Mouse (Mus musculus) limb, embryonic 13.5 days (tissue): ENCODE results near the gene Tbc1d10b. TPM values are rescaled to one million over a fixed set of nuclear protein-coding genes. Genes with fewer than 3 reads are reported as not detected.
"Not testable (repeated sequence)": the region's sequence is repeated elsewhere in the genome, so short reads cannot be mapped to it uniquely, and the experiment has no call there.

Source experiments
- ATAC-seq: fragments of 200-750 bp; cut with Nextera tagmentation; 2 replicates; pipeline ENCODE4 v1.8.0; 2017; ENCODE audit warnings: low read depth, moderate number of reproducible peaks, moderate TSS enrichment; ENCODE audit not compliant: low FRiP score
- H3K27ac ChIP-seq: fragments of 300-500 bp; sonication (generic); 2 replicates; pipeline ENCODE4 v1.5.1; 2015; ENCODE audit warnings: inconsistent platforms, mild to moderate bottlenecking, moderate library complexity
- H3K27me3 ChIP-seq: fragments of 300-500 bp; sonication (generic); 2 replicates; pipeline ENCODE4 v1.6.1; 2015; ENCODE audit warnings: mild to moderate bottlenecking, inconsistent platforms
- H3K36me3 ChIP-seq: fragments of 300-500 bp; sonication (generic); 2 replicates; pipeline ENCODE4 v1.6.1; 2015; ENCODE audit warnings: inconsistent platforms, mild to moderate bottlenecking, moderate library complexity
- H3K4me1 ChIP-seq: fragments of 300-500 bp; sonication (generic); 2 replicates; pipeline ENCODE4 v1.6.1; 2015; ENCODE audit warnings: inconsistent platforms
- H3K4me2 ChIP-seq: fragments of 300-500 bp; sonication (generic); replicated peaks from 2 replicates; pipeline ENCODE4 v1.6.1; 2015; ENCODE audit warnings: inconsistent platforms, mild to moderate bottlenecking, moderate library complexity
- H3K4me3 ChIP-seq: fragments of 300-500 bp; sonication (generic); 2 replicates; pipeline ENCODE4 v1.5.1; 2015; ENCODE audit warnings: moderate library complexity, mild to moderate bottlenecking, inconsistent platforms
- H3K9ac ChIP-seq: fragments of 300-500 bp; sonication (generic); 2 replicates; pipeline ENCODE4 v1.6.1; 2015; ENCODE audit warnings: mild to moderate bottlenecking, inconsistent platforms
- H3K9me3 ChIP-seq: fragments of 300-500 bp; sonication (generic); 2 replicates; pipeline ENCODE4 v1.6.1; 2016; ENCODE audit warnings: inconsistent platforms
- WGBS: fragments of 180-500 bp; shearing (Covaris S2); methylation state at CpG from one replicate; pipeline ENCODE4 v1.1.7; 2015; 5-methylcytosine and 5-hydroxymethylcytosine counted together
- polyA plus RNA-seq: library from polyadenylated mRNA; unstranded; fragments of >200 nt; fragmentation: Nextera tagmentation; extraction: Ambion mirVana; gene quantifications from 2 replicates; pipeline ENCODE4 v1.2.1, GENCODE M21; 2015

Tbc1d10b gene
- 31.7 and 34.8 TPM in 2 replicates for polyA plus RNA-seq

DNA sequence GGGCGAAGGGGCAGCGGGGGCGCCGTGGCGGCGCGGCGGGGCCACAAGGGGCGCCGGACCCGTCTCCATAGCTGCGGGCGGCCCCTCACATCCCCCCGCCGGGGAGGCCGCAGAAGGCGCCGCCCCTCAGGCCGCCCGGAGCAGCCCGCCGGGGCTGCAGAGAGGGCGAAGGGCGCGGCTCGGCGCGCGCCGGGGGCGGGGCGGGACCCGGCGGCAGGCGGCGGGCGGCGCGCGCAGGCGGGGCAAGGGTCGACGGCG is at the start of gene Tbc1d10b:
Tbc1d10b (minus strand) TSS at position 174 of the 258 bp plus-strand sequence.
- Histone ChIP-seq H3K4me3 (peak within 1 kb of the TSS; percentile 91), H3K36me3 (peaks cover 18% of the 10 kb centered on the region), H3K9ac (peak within 1 kb of the TSS; percentile 97), H3K27me3 (no peaks in the 10 kb centered on the region), H3K9me3 (no peaks in the 10 kb centered on the region), H3K4me2 (peak within 1 kb of the TSS; percentile 98), H3K27ac (peak within 1 kb of the TSS; percentile 84), H3K4me1 (peaks cover 28% of the 10 kb centered on the region)
- under 1% methylated on average over 30 of the region's 44 CpGs for WGBS
- peak; percentile 14 for ATAC-seq

DNA sequence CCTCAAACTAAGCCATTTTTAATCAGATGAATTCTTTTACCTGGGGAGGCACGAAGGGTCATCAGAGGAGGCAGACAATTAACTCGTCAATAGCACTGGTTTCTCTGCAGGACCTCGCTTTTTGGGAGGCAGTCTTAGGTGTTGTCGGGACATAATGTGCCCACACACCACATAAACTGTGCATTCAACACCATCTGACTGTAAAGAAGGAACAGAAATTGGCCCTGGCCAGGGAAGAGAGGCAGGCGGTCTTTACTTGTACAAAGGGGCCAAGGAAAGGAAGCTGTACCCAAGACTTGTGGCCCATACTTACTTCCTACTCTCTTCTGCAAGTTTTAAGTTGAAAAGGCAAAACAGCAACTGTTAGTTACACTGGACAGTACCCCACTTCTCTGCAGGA is 48.2 kb upstream of the Tbc1d10b start:
- Histone ChIP-seq H3K27ac (no peak overlapping the region), H3K4me1 (peaks cover 34% of the 10 kb centered on the region), H3K9ac (no peak overlapping the region), H3K36me3 (peaks cover 33% of the 10 kb centered on the region), H3K4me3 (no peak overlapping the region), H3K9me3 (no peaks in the 10 kb centered on the region), H3K27me3 (no peaks in the 10 kb centered on the region), H3K4me2 (no peak overlapping the region)
- ATAC-seq = no peak
- WGBS = 83% methylated on average over 5 of the region's 5 CpGs

DNA sequence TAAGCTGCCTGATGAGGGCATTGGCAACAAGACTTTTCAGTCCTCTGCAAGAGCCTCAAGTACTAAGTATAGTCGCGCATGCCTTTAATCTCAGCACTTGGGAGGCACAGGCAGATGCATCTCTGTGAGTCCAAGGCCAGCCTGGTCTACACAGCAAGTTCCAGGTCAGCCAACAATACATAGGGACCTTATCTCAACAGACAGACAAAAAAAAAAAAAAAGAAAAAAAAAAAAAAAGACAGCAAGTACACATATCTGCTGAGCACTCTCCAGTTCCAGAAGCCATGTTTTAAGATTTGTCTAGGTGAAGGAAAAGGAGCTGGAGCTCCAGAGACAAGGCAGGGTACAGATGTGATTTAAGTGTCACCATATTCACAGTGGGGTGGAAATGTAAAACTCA is 47.7 kb upstream of the Tbc1d10b start:
- H3K4me1 ChIP-seq = peaks cover 29% of the 10 kb centered on the region
- 78% methylated on average over 2 of the region's 2 CpGs for WGBS

DNA sequence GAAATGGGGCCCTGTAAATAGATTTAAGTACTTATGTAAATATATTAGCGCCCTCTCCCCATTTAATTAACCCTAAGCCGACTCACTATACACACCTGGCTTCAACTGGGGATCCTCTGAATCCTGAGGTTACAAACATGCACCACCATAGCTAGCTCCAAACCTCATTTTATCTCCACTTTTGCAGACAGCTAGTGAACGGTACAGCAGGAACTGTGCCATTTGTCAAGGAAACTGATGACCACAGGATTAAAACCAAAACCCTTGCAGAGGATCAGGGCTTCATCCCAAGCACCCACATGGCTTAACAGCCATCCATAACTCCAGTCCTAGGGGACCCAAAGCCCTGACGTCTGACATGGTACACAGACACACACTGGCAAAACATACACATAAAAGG is 46.7 kb upstream of the Tbc1d10b start:
- H3K9ac ChIP-seq = peak overlapping the region; percentile 76
- peaks cover 26% of the 10 kb centered on the region for H3K4me1 ChIP-seq
- H3K36me3 ChIP-seq = peaks cover 39% of the 10 kb centered on the region
- peak overlapping the region; percentile 84; the same call in 1 of the 2 replicates for H3K27ac ChIP-seq
- H3K4me3 ChIP-seq = peak overlapping the region; percentile 58
- H3K9me3 ChIP-seq = no peaks in the 10 kb centered on the region
- WGBS = 11% methylated on average over 4 of the region's 4 CpGs
- peak overlapping the region; percentile 78 for H3K4me2 ChIP-seq
- ATAC-seq = no peak
- no peaks in the 10 kb centered on the region for H3K27me3 ChIP-seq

More for the DNA sequence above, 47.7 kb upstream of the Tbc1d10b start:
- Histone ChIP-seq H3K4me3 (no peak overlapping the region), H3K9me3 (no peaks in the 10 kb centered on the region), H3K36me3 (peaks cover 37% of the 10 kb centered on the region), H3K4me2 (no peak overlapping the region), H3K27me3 (no peaks in the 10 kb centered on the region), H3K9ac (no peak overlapping the region), H3K27ac (no peak overlapping the region)
- ATAC-seq = no peak

DNA sequence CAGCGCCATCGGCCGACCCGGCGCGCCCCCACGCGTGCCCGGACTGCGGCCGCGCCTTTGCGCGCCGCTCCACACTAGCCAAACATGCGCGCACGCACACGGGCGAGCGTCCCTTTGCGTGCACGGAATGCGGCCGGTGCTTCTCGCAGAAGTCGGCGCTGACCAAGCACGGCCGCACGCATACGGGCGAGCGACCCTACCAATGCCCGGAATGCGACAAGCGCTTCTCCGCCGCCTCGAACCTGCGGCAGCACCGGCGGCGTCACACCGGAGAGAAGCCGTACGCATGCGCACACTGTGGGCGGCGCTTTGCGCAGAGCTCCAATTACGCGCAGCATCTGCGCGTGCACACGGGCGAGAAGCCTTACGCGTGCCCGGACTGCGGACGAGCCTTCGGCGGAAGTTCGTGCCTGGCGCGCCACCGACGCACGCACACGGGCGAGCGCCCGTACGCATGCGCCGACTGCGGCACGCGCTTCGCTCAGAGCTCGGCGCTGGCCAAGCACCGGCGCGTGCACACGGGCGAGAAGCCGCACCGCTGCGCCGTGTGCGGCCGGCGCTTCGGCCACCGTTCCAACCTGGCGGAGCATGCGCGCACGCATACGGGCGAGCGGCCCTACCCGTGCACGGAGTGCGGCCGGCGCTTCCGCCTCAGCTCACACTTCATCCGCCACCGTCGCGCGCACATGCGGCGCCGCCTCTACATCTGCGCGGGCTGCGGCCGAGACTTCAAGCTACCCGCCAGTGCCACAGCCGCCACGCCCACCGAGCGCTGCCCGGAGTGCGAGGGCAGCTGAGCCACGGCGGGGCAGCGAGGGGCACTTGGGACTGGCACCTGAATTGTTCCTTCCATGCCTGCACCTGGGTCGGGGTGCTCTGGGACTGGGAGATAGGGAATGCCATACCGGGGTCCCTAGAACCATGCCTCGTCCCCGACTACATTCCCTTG is 45.8 kb upstream of the Tbc1d10b start:
- Histone ChIP-seq H3K9me3 (no peaks in the 10 kb centered on the region), H3K27ac (peak overlapping the region; percentile 84), H3K27me3 (no peaks in the 10 kb centered on the region), H3K4me2 (peak overlapping the region; percentile 78), H3K4me1 (peaks cover 17% of the 10 kb centered on the region), H3K4me3 (peak overlapping the region; percentile 58), H3K36me3 (peaks cover 48% of the 10 kb centered on the region), H3K9ac (peak overlapping the region; percentile 76)
- ATAC-seq = peak; percentile 93
- WGBS = under 1% methylated on average over 136 of the region's 136 CpGs

DNA sequence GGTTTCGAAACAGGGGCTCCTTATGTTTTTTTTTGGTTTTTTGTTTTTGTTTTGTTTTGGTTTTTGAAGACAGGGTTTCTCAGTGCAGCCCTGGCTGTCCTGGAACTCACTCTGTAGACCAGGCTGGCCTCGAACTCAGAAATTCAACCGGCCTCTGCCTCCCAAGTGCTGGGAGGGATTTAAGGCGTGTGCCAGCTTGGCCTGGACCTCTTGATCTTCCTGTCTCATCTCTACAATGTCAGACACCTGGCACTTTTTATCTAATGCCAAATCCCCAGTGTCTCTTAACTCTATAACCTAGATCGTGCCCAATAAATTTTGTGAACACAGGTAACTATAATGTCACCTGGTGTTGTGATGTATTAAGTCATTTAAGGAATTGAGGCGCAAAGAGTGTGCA is 45.1 kb upstream of the Tbc1d10b start:
- Histone ChIP-seq H3K27ac (0 out of 2 replicates have a peak overlapping the region, but pooled peaks have one; percentile 73), H3K4me3 (peak overlapping the region; percentile 58), H3K9ac (peak overlapping the region; percentile 72), H3K4me2 (peak overlapping the region; percentile 78), H3K4me1 (peaks cover 12% of the 10 kb centered on the region), H3K9me3 (no peaks in the 10 kb centered on the region), H3K36me3 (peaks cover 50% of the 10 kb centered on the region), H3K27me3 (no peaks in the 10 kb centered on the region)
- ATAC-seq = 0 out of 2 replicates have a peak, but pooled peaks have one; percentile 1
- WGBS = 72% methylated on average over 6 of the region's 6 CpGs

DNA sequence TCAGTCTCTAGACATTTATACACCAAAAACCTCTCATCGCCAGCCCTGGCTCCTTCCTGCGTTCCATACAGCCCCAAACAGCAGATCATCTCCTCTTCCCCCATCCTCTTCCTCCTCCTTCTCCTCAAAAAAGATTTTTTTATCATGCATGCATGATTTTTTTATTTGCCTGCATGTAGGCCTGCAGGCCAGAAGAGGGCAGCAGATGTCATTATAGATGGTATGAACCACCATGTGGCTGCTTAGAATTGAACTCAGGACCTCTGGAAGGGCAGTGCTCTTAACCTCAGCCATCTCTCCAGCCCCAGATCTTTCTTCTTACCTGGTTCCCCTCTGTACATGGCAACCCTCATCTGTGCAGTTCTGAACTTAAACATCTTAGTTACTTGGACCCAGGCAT is 44.1 kb upstream of the Tbc1d10b start:
- Histone ChIP-seq H3K36me3 (peaks cover 50% of the 10 kb centered on the region), H3K27me3 (no peaks in the 10 kb centered on the region), H3K9ac (no peak overlapping the region), H3K4me2 (no peak overlapping the region), H3K4me3 (no peak overlapping the region), H3K9me3 (no peaks in the 10 kb centered on the region), H3K4me1 (peaks cover 12% of the 10 kb centered on the region), H3K27ac (no peak overlapping the region; the same call in 1 of the 2 replicates)
- no peak for ATAC-seq
- WGBS = 93% methylated on average over 2 of the region's 2 CpGs

DNA sequence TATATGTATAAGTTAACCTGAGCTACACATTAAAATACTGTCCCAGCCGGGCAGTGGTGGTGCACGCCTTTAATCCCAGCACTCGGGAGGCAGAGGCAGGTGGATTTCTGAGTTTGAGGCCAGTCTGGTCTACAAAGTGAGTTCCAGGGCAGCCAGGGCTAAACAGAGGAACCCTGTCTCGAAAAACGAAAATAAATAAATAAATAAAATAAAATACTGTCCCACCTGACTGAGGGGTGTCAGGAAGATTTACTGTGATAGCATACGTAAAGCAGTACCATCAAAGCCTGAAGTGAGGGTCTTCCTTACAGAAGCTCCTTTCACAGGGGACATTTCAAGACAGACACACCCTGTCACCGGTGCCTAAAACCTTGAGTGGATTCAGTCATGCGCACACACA is 42.2 kb upstream of the Tbc1d10b start:
- peaks cover 55% of the 10 kb centered on the region for H3K36me3 ChIP-seq
- H3K4me3 ChIP-seq, H3K27me3 ChIP-seq, H3K9ac ChIP-seq, ATAC-seq, H3K4me2 ChIP-seq, H3K9me3 ChIP-seq, H3K27ac ChIP-seq: not testable (repeated sequence)
- peaks cover 26% of the 10 kb centered on the region for H3K4me1 ChIP-seq
- WGBS = 92% methylated on average over 8 of the region's 8 CpGs

DNA sequence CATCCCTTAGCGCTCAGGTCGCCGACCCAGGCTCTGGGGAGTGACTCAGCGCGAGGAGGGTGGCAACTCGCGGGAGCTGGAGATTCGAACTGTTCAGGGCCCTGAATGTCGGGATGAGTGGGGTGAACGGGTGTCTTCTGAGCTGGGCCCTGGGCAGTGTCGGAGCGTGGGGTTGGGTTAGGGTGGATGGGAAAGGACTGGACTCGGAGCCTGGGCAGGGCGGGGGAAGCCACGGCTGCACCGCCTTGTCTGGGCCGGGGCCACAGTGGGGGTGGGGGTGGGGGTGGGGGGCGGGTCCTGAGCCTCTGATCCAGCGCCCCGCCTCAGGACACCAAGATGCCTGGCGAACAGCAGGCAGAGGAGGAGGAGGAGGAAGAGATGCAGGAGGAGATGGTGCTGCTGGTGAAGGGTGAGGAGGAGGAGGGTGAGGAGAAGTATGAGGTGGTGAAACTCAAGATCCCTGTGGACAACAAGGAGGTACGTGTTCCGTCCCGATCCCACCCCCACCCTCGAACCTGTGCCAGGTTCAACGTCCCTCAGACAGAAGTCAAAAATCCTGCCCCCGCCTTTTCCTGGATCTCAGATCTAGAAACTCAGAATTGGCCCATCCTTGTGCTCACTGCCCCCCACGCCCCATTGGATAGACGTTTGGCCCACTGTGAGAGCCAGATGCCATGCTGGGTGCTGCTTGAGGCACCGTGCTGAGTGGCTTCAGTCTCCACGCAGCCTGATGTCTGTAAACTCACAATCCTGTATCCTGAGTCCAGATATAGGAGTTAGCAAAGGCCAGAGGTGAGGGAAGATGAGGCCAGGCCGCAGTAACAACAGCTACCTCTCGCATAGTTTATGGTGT is 36.6 kb upstream of the Tbc1d10b start:
- 10% methylated on average over 30 of the region's 33 CpGs for WGBS
- H3K36me3 ChIP-seq = peaks cover 38% of the 10 kb centered on the region
- peaks cover 2% of the 10 kb centered on the region; the same call in 1 of the 2 replicates for H3K9me3 ChIP-seq

DNA sequence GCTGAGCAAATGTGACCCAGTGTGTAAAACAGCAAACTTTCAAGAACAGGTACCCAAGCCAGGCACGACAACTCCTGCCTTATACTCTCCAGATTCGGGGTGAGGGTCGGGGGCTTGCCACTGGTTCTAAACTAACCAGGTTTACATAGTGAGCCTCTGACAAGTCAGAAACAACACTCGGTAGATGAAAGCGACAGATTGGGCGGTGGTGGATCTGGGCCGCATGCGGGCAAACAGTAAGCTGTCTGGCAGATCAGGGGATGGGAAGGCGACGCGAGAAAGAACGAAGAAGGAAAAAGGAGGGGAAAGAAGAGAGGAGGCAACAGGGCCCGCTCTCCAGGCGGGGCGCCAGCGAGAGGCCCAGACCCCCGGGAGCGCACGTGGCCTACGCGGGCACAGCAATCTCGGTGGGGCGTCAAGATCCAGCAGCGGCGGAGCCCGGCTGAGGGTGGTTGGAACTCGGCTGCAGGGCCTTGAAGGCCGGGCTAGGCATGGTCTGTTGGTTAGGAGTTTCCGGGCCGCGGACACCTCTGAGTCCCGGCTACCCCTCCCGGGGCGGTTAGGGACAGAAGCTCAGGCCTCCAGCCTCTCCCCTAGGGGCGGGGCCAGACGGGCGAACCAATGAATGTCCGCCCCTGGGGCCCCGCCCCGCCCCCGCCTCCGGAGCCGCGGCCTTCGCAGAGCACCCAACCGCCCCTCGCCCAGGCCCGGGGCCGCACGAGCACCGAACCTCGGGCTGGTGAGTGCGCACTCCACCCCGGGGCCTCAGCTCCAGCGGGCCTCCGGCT is 35.8 kb upstream of the Tbc1d10b start, which contains the start of gene Zfp771:
Zfp771 (plus strand) TSS at position 405 of the 788 bp plus-strand sequence.
- Histone ChIP-seq H3K27me3 (no peaks in the 10 kb centered on the region), H3K9ac (peak within 1 kb of the TSS; percentile 97), H3K9me3 (peaks cover 2% of the 10 kb centered on the region; the same call in 1 of the 2 replicates), H3K27ac (peak within 1 kb of the TSS; percentile 93), H3K36me3 (peaks cover 38% of the 10 kb centered on the region), H3K4me3 (peak within 1 kb of the TSS; percentile 92), H3K4me2 (peak within 1 kb of the TSS; percentile 79), H3K4me1 (peaks cover 27% of the 10 kb centered on the region)
- ATAC-seq = peak; percentile 97
- under 1% methylated on average over 54 of the region's 56 CpGs for WGBS

More for the DNA sequence above, 36.6 kb upstream of the Tbc1d10b start:
- Histone ChIP-seq H3K4me1 (peaks cover 27% of the 10 kb centered on the region), H3K9ac (peak overlapping the region; percentile 97), H3K27me3 (no peaks in the 10 kb centered on the region), H3K4me2 (peak overlapping the region; percentile 79), H3K27ac (peak overlapping the region; percentile 93), H3K4me3 (peak overlapping the region; percentile 92)
- ATAC-seq = peak; percentile 78

DNA sequence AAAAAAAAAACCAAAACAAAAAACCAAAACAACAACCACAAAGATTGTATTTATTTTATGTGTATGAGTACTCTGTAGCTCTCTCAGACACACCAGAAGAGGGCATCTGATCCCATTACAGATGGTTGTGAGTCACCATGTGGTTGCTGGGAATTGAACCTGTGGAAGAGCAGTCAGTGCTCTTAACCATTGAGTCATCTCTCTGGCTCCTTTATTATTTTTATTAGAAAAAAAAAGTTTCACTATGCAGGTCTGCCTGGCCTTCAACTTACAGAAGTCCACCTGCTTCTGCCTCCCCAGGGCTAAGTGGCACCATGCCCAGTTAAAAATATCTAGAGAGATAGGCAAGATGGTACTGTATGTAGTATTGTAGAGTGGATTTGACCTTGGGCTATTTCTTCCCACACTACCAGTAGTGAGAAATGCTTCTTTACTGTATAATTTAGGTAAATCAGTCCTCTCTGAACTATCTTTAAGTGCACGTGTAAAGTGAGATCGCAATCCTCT is 35.1 kb upstream of the Tbc1d10b start:
- Histone ChIP-seq H3K36me3 (peaks cover 44% of the 10 kb centered on the region), H3K9ac (peak overlapping the region; percentile 97), H3K4me2 (peak overlapping the region; percentile 79), H3K27me3 (no peaks in the 10 kb centered on the region), H3K4me3 (peak overlapping the region; percentile 92), H3K4me1 (peaks cover 27% of the 10 kb centered on the region), H3K27ac (peak overlapping the region; percentile 93), H3K9me3 (peaks cover 2% of the 10 kb centered on the region; the same call in 1 of the 2 replicates)
- 30% methylated on average over 2 of the region's 2 CpGs for WGBS
- ATAC-seq = no peak
